Mouse (Mus musculus) kidney, embryonic 16.5 days (tissue): Measurements from ENCODE around the gene Gfy. TPM values are rescaled to one million over a fixed set of nuclear protein-coding genes. Genes with fewer than 3 reads are reported as not detected.

ENCODE experiments used
- ATAC-seq: fragments of 200-750 bp; cut with Nextera tagmentation; 2 replicates; pipeline ENCODE4 v1.8.0; 2017; ENCODE audit warnings: moderate TSS enrichment; ENCODE audit not compliant: low FRiP score, low TSS enrichment
- H3K27ac ChIP-seq: fragments of 300-500 bp; sonication (generic); 2 replicates; pipeline ENCODE4 v1.5.1; 2014; ENCODE audit warnings: low read length
- H3K27me3 ChIP-seq: fragments of 300-500 bp; sonication (generic); 2 replicates; pipeline ENCODE4 v1.6.1; 2014; ENCODE audit warnings: low read length, control low read depth, mixed read lengths; ENCODE audit not compliant: insufficient read depth
- H3K36me3 ChIP-seq: fragments of 300-500 bp; sonication (generic); 2 replicates; pipeline ENCODE4 v1.6.1; 2014; ENCODE audit warnings: low read length, control low read depth, mixed read lengths; ENCODE audit not compliant: insufficient read depth
- H3K4me1 ChIP-seq: fragments of 300-500 bp; sonication (generic); 2 replicates; pipeline ENCODE4 v1.6.1; 2014; ENCODE audit warnings: low read length, control low read depth, mixed read lengths; ENCODE audit not compliant: insufficient read depth
- H3K4me2 ChIP-seq: fragments of 300-500 bp; sonication (generic); replicated peaks from 2 replicates; pipeline ENCODE4 v1.6.1; 2014; ENCODE audit warnings: low read depth, low read length
- H3K4me3 ChIP-seq: fragments of 300-500 bp; sonication (generic); 2 replicates; pipeline ENCODE4 v1.5.1; 2014; ENCODE audit warnings: mild to moderate bottlenecking, low read length
- H3K9ac ChIP-seq: fragments of 300-500 bp; sonication (generic); replicated peaks from 2 replicates; pipeline ENCODE4 v1.6.1; 2014; ENCODE audit warnings: low read length
- H3K9me3 ChIP-seq: fragments of 300-500 bp; sonication (generic); 2 replicates; pipeline ENCODE4 v1.6.1; 2016; ENCODE audit warnings: low read length, control low read depth
- WGBS: fragments of 180-500 bp; shearing (Covaris S2); extraction: QIAGEN DNeasy Blood & Tissue Kit; methylation state at CpG from one replicate; pipeline ENCODE4 v1.1.7; 2014; 5-methylcytosine and 5-hydroxymethylcytosine counted together
- polyA plus RNA-seq: library from polyadenylated mRNA; unstranded; fragments of >200 nt; fragmentation: Nextera tagmentation; extraction: Ambion mirVana; gene quantifications from 2 replicates; pipeline ENCODE4 v1.2.1, GENCODE M21; 2015

The Gfy gene
- polyA plus RNA-seq, 1 experiment from 2014 or later = not detected

DNA sequence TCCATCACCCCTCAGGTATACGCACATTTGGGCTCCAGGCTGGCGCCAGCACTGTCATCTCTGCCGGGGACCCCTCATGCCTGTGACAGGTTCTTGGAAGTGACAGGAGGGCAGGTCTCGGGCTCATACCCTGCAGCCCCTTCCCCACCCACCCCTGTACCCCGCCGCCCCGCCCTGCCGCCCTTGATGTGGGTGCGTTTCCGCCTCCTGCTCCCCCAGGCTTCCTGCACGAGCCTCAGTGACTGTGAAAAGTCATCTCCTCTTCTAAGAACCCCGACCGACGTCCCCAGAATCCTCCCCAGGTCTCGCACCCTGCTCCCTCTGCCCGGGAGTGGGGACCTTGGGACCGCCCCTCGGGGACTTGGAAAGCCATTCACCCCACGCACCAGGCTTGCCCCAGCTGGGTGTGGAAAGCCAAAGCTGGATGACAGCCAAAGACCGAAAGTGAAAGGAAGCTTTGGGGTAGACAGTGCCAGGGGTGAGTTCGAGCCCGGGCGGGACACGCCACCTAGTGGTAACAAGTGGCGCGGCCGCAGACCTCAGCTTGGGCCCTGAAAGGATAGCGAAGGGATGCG, 43.3 kb downstream of the Gfy start, which contains the start of the genes Gm45713 and Flt3l:
Gene Gm45713, minus strand, starts transcription at position 239 of the 575 bp plus-strand sequence.
Gene Flt3l, minus strand, starts transcription at position 440 of the 575 bp plus-strand sequence.
- Histone ChIP-seq H3K4me2 (peak within 1 kb of the TSS; percentile 83), H3K9me3 (no peaks in the 10 kb centered on the region), H3K9ac (peak within 1 kb of the TSS; percentile 76), H3K27me3 (no peaks in the 10 kb centered on the region), H3K4me1 (0 out of 2 replicates have a peak, but pooled peaks cover 4% of the 10 kb centered on the region), H3K36me3 (no peaks in the 10 kb centered on the region), H3K27ac (no peak within 1 kb of the TSS), H3K4me3 (peak within 1 kb of the TSS; percentile 70)
- peak; percentile 88 for ATAC-seq
- 2% methylated on average over 29 of the region's 29 CpGs for WGBS

DNA sequence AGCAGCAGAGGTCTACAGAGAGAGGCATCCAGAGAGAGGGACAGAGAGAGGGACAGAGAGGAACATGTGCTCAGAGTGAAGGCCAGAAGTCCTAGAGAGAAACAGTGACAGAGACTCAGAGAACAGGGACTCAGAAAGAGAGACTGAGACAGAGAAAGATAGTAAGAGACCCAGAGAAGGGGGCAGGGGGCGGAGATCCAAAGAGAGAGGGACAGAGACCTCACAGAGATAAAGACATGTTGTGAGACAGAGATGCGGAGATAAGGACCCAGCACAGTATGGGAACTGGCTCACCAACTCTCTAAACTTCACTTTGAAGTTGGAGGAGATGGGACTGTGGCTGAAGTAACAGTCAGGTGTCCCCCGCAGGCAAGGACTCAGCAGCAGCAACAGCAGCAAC, 44.0 kb downstream of the Gfy start:
- Histone ChIP-seq H3K36me3 (no peaks in the 10 kb centered on the region), H3K27me3 (no peaks in the 10 kb centered on the region), H3K27ac (no peak overlapping the region), H3K4me3 (peak overlapping the region; percentile 70; the same call in 1 of the 2 replicates), H3K9me3 (no peaks in the 10 kb centered on the region), H3K4me1 (0 out of 2 replicates have a peak, but pooled peaks cover 4% of the 10 kb centered on the region), H3K9ac (0 out of 2 replicates have a peak overlapping the region, but pooled peaks have one; percentile 29), H3K4me2 (peak overlapping the region; percentile 83; the same call in 1 of the 2 replicates)
- no peak for ATAC-seq
- 79% methylated on average over 3 of the region's 3 CpGs for WGBS

DNA sequence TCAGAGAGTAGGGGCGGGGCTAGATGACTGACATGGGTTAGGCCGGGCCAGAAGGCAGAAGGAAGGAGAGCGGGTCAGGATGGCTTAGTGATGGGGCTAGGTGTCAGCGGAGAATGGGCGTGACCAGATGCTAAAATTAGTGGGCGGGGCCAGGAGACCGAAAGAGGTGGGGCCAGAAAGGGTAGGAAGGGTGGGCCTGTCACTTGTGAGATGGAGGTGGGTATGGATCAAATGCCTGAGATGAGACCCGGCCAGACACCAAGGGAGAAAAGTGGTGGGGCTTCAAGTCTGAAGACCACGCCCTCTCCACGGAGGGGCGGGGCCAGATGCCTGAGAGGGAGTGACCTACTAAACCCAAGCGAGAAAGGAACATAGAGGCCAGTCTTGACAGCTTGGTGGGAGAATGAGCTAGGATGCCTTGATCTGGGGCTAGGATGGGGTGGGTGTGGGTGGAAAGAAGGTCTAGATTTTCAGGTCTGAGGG, 44.8 kb downstream of the Gfy start:
- H3K4me1 ChIP-seq = peaks cover 10% of the 10 kb centered on the region
- H3K4me2 ChIP-seq = no peak overlapping the region
- ATAC-seq = no peak
- no peak overlapping the region for H3K27ac ChIP-seq
- H3K9me3 ChIP-seq = no peaks in the 10 kb centered on the region
- 11% methylated on average over 12 of the region's 12 CpGs for WGBS
- H3K27me3 ChIP-seq = no peaks in the 10 kb centered on the region
- no peak overlapping the region for H3K9ac ChIP-seq
- no peak overlapping the region for H3K4me3 ChIP-seq
- no peaks in the 10 kb centered on the region for H3K36me3 ChIP-seq

DNA sequence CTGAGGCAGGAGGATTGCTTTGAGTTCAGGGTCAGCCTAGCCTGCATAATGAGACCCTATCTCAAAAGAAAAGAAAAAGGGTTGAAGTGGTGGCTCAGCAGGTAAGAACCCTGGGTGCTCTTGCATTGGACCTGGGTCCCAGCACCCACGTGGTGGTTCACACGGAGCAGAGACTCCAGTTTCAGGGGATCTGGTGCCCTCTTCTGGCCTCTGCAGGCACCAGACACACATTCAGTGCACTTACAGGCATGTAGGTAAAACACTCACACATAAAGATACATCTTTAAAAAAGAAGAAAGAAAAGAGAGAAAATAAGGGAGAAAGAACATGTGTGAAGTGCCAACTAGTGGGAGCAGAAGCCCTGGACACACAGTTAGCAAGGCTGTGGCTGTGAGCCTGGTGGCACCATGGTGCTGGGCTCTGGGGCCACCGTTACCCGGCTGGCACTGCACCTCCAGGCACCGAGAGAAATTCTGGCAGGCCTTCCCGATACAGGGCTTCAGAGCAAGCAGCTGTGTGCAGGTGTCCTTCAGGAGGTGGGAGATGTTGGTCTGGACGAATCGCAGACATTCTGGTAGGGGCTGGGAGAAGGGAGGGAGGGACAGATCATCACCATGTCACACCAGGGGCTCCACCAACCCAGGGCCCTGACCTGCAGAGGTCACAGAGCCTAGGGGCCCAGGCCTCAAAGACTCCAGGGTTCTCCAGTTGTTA, 45.8 kb downstream of the Gfy start:
- Histone ChIP-seq H3K4me3 (no peak overlapping the region), H3K27me3 (no peaks in the 10 kb centered on the region), H3K27ac (no peak overlapping the region), H3K4me1 (peaks cover 14% of the 10 kb centered on the region), H3K9ac (no peak overlapping the region), H3K9me3 (no peaks in the 10 kb centered on the region), H3K36me3 (no peaks in the 10 kb centered on the region), H3K4me2 (no peak overlapping the region)
- ATAC-seq = no peak
- WGBS = 75% methylated on average over 8 of the region's 8 CpGs

DNA sequence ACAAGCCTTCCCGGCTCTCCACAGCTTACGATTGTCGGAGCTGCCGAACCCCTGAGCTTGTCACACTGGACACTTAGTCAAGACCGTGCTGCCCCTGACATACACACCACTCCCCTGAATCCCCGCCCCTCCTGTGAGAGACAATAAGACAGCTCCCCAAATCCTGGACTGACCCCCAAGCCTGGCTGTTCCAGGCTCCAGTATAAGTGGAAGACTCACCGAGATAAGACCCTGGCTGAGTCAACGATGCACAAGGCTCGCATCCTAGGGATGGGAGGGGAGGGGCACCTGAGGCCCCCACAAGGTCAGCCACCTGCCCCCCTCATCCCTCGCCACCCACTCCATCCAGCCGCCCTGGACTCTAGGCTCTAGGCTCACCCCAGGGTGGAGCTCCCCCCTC, 47.5 kb downstream of the Gfy start:
- no peaks in the 10 kb centered on the region for H3K27me3 ChIP-seq
- H3K9ac ChIP-seq = no peak overlapping the region
- H3K4me1 ChIP-seq = peaks cover 21% of the 10 kb centered on the region
- no peak overlapping the region for H3K4me2 ChIP-seq
- no peak for ATAC-seq
- H3K4me3 ChIP-seq = no peak overlapping the region
- H3K9me3 ChIP-seq = no peaks in the 10 kb centered on the region
- 83% methylated on average over 9 of the region's 11 CpGs for WGBS
- peaks cover 8% of the 10 kb centered on the region for H3K36me3 ChIP-seq
- H3K27ac ChIP-seq = no peak overlapping the region

DNA sequence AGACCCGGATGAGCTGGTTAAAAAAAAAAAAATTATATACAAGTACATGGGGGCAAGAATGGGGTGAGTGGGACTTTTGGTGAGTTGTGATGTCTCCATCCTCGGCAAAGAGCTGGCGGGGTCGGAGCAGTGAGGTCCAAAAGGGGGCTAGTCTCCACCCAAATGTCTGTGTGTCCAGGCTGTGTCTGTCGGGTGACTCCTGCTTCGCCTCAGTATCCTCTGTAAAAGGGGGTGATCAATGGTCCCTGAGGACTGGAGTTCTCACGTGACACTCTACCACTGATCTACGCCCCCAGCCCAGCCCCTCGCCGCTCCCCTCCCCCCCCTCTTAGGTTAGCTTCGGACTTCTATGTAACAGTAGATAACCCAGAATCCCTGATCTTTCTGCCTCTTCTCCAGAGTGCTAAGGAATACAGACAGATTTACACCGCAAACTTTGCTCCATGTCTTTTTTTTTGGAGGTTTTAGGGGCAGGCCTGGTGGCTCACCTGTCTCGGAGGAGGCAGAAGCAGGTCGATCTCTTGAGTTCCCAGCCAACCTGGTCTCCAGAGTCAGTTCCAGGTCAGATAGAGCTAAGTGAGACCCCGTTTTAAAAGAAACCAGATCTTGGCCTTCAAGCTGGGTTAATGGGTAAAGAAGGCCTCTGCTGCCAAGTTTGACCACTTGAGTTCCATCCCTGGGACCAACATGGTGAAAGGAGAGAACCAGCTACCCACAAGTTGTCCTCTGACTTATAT, 49.4 kb downstream of the Gfy start:
- Histone ChIP-seq H3K4me2 (peak overlapping the region; percentile 84), H3K4me3 (peak overlapping the region; percentile 88), H3K9ac (peak overlapping the region; percentile 78), H3K27me3 (no peaks in the 10 kb centered on the region), H3K4me1 (peaks cover 36% of the 10 kb centered on the region), H3K27ac (peak overlapping the region; percentile 94), H3K9me3 (no peaks in the 10 kb centered on the region), H3K36me3 (peaks cover 26% of the 10 kb centered on the region)
- no peak for ATAC-seq
- 53% methylated on average over 15 of the region's 15 CpGs for WGBS

DNA sequence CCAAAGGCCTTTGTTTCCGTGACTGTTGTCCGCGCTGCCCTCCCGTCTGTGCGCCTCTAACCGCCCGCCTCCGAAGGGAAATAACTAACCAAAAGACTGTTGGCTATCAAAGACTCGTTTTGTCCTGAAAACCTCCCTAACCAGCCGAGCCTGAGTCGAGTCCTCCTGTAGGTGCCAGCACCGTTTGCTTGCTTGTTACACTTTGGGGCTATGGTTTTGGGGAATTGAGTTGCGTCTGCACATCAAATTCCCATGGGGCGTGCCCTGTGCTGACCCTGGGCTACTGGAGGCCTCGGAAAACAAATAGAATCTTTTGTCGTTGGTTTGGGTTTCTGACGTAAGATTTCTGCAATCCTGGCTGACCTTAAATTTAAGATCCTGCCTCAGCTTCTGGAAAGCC, 50.1 kb downstream of the Gfy start:
- Histone ChIP-seq H3K4me3 (peak overlapping the region; percentile 88), H3K4me2 (peak overlapping the region; percentile 84), H3K9me3 (no peaks in the 10 kb centered on the region), H3K27ac (peak overlapping the region; percentile 94), H3K9ac (peak overlapping the region; percentile 78), H3K36me3 (peaks cover 31% of the 10 kb centered on the region), H3K27me3 (no peaks in the 10 kb centered on the region), H3K4me1 (peaks cover 41% of the 10 kb centered on the region)
- no peak for ATAC-seq
- under 1% methylated on average over 17 of the region's 17 CpGs for WGBS

DNA sequence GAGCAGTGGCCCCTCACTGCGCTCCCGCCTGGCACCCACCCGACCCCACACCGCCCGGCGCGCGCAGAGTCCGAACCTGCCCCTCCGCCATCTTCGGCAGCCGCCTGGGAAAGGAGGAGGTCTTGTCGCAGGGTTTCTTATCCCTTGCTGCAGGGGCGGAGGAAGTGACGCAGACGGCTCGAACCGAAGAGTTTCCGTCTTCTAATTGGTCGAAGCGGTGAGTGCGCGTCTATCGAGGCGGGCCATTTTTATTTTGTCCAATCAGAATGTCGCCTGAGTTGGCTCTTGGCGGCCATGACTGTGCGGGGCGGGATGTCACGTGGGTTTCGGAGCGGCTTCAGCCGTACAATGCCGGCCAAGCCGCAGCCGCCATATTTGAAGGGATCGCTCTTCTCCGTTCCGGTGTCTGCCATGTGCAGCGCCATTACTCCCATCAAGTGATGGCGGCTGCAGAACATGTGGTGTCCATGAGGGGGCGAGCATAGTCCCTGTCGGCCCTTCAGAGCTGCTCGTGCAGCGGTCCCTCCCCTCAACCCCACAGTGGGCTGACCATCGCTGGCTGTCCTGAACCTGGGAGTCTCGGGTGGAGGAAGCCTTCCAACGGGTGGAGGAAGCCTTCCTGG, 50.6 kb downstream of the Gfy start, which contains the start of gene Rpl13a:
Gene Rpl13a, minus strand, starts transcription at position 138 of the 623 bp plus-strand sequence.
- H3K4me2 ChIP-seq = peak within 1 kb of the TSS; percentile 92
- WGBS = under 1% methylated on average over 48 of the region's 48 CpGs
- H3K4me3 ChIP-seq = peak within 1 kb of the TSS; percentile 88

DNA sequence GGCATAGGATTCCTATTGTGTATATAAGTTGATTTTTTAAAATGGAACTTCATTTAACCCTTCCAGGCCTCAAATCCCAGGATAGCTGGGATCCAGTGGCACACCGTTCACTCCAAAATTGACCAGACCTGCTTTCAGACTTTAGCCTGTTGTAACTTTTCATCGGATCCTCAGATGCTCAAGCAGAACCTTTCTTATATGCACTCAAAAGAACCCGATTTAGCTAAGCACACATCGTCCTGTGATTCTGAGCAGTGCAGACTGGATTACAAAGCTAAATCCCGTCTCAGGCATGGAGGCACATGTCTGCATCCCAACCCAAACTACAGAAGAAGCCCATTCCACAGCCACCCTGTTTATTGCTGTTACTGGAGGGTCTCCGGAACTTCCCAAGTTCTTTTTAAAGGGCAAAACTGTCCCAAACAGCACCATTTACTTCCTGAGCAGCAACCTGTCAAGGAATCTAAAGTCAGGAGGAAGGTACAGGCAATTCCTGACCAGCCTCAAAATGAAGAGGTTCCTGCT, 51.6 kb downstream of the Gfy start:
- H3K4me1 ChIP-seq = peaks cover 46% of the 10 kb centered on the region
- H3K9me3 ChIP-seq = no peaks in the 10 kb centered on the region
- ATAC-seq = no peak

More for the DNA sequence above, 50.6 kb downstream of the Gfy start, which contains the start of gene Rpl13a:
- Histone ChIP-seq H3K9me3 (no peaks in the 10 kb centered on the region), H3K36me3 (peaks cover 31% of the 10 kb centered on the region), H3K9ac (peak within 1 kb of the TSS; percentile 94), H3K4me1 (peaks cover 41% of the 10 kb centered on the region), H3K27ac (peak within 1 kb of the TSS; percentile 95), H3K27me3 (no peaks in the 10 kb centered on the region)
- ATAC-seq = peak; percentile 95

More for the DNA sequence above, 51.6 kb downstream of the Gfy start:
- no peaks in the 10 kb centered on the region for H3K27me3 ChIP-seq
- H3K9ac ChIP-seq = peak overlapping the region; percentile 94
- H3K27ac ChIP-seq = peak overlapping the region; percentile 95
- H3K36me3 ChIP-seq = peaks cover 36% of the 10 kb centered on the region
- H3K4me2 ChIP-seq = peak overlapping the region; percentile 92
- 0% methylated on average over 6 of the region's 6 CpGs for WGBS
- peak overlapping the region; percentile 88 for H3K4me3 ChIP-seq
